Mouse (Mus musculus) ES-CJ7 (cell line): ENCODE data around the gene Pdzd2.

Source experiments
- DNase-seq: peaks from one replicate; pipeline ENCODE4 v3.0.0; 2011; ENCODE audit warnings: low read depth, low spot score

The Pdzd2 gene

DNA sequence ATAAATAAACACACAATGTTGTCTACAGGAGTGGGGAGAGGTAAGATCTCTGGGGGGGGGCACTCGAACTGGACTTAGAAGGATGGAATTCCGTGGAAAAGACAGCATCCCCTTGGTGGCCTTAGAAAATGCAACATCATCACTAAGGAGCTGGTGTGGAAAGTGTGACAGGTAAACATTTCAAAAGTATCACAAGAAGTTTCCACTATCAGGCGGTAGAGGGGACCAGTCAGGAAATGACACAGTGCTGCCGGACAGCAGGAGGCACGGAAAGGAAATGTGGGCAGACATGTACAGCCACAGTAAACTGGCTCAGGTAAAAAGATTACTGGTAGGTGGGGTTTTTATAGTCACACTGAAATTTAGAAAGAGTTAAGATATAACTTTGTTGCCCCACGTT is 160.5 kb downstream of the Pdzd2 start:
- no peak for DNase-seq

DNA sequence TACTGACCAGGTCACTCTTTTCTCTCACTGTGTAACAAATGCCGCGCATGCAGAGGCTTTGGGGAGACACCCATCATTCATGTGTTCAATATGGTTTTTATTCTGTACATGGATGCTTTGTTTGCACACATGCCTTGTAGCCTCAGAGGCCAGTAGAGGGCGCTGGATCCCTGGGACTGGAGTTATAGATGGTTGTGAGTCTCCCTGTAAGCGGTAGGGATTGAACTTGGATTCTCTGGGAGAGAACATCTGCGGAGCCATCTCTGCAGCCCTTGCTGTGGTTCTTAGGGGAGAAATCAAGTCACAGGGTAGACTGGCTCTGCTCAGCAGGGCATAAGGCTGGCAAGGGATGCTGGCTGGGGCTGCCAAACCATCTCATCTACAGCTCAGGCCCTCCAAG is 161.4 kb downstream of the Pdzd2 start:
- DNase-seq, result peak; percentile 78

DNA sequence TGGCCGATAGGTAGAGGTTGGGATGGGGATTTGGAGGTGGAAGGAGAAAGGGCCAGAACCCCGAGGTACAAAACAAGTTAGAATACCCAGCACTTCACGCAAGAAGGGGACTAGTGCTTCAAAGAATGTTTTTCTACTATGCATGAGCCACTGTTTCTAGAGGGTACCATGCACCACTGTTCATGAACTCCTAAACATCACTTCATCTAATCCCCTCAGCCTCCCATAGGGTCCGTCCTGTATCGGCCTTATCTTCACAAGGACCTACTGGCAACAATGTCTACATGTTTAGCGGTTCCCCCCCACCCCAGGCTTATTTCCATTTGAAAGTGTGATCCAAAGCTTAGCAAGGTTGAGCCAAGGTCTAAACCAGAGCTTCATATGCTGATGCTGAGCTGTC is 162.0 kb downstream of the Pdzd2 start:
- DNase-seq, result no peak

DNA sequence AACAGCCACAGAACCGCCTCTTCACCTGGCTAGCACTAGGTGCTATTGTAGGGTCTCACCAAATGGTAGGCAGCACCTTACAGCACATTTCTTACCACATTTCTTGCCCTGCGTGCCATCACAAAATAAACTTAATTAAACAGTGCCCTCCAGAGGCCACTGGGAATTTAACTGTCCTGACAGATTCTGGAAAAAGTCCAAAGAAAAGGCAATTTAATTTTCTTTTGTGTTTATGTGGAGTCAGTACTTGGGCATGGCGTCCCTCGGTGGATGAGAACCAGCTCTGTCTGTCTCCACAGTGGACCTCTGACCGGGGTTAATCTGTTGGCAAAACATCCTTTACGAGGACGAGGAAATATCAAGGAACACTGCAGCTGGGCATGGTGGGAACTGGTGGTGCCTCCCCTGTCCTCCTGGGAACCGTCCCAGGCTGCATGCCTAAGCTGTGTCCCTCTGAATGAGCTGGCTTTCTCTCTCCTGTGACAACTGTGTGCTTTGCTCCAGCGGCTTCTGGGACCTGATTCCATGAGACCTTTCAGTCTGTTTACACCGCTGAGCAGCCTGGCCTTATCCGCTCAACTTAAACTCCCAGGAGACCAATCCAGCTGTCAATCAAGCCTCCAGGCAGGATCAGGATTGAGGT is 162.5 kb downstream of the Pdzd2 start:
- DNase-seq, result peak; percentile 46

DNA sequence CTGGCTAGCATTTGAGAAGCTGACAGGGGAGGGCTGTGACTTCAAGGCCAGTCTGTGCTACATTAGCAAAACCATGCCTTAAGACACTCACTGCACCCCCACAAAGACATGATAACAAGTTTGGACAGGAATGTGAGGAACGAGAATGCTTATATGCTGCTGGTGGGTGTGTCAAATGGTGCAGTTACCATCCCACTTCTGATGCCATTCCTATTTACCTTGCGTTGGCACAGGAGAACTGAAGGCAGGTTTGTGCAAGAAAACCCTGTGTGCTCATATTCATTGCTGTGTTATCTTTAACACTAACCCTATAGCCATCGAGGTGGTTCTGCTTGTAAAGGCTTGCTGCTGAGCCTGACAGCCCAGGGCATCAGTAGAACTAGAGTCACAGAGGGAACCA is 166.1 kb downstream of the Pdzd2 start:
- no peak for DNase-seq

DNA sequence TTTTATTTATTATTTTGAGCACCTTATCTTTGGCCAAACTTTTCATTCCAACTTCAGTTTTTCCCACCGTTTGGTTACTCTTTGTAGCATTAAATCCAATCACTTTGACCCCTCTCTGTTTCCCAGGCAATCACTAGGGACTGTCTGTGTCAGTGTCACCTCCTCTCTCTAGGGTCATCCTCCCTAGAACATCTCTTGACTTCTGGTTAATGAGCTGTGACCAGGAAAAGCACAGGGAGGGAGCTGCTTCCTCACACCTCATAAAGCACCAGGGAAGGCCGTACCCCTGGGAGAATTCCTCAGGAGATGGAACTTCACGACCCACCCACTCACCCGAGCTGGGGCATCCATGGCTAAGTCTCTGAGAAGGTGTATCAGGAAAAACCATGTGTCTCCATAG is 168.6 kb downstream of the Pdzd2 start:
- no peak for DNase-seq

DNA sequence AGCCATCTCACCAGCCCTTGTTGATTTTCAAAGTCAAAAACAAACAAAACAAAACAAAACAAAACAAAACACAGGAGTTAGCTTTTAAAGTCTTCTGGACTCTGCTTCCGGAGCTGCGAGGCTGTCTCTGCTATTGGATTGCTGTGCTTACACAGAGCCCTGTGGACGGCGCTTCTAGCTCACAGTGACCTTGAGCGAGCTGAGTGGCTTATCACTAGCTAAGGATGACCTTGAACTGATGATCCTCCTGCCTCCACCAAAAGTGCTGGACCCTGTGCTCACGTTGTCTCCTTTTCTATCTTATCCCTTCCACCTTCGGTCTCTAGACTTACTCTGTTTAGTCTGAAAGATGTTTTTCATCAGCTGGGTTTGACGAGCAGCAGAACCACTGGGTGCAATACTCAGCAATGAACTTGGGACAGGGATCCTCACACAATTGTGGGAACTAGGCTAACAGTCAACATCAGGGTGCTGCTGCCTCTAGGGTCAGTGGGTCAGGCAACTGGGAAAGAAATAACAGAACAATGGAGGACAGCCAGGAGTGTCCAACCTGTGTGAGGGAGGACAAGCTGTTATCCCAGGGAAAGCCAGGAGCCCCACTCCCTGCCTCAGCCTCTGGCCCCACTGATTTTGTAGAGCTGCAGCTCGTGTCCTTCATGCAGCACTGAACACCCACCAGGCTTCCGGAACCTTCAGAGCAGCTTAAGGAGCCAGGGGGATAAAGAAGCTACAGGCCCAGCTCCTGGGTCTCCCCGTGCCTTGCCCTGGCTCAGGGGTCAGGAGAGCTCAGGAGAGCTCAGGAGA is 172.9 kb downstream of the Pdzd2 start:
- no peak for DNase-seq

DNA sequence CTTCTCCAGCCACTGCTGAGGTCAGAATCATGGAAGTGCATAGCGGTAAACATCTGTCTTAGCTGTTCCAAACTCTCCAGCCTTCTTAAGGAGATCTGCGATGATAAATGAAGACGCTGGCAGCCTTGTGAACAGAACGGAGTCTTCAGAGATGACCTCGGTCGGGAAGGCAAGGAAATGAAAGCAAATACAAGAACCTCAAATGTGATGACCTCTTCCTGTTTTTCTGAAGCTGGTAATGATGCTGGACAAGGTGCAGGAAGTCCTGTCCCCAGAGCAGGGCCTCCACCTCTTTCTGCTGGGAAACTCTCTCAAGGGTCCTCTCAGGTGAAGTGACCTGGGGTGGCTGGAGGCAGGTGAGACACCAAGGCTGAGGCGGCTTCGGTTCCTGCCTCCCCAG is 174.4 kb downstream of the Pdzd2 start:
- no peak for DNase-seq

DNA sequence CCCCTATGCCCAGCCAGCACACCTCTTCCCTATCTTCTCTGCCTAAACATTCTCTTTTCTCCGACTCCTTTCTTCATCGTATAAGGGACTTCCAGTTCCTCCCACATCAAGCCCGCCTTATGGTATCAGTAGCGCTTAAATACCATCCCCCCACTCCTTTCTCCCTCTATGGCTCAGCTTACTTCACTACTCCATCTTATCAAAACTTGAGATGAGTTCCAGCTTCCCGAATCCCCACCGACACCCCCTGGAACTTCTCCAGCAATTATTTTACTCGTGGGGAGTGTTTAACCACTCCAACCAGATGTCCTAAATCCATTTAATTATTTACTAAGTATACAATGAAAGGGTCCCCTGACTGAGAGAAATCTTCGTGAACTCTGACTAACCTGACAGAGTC is 179.2 kb downstream of the Pdzd2 start:
- DNase-seq, result no peak

DNA sequence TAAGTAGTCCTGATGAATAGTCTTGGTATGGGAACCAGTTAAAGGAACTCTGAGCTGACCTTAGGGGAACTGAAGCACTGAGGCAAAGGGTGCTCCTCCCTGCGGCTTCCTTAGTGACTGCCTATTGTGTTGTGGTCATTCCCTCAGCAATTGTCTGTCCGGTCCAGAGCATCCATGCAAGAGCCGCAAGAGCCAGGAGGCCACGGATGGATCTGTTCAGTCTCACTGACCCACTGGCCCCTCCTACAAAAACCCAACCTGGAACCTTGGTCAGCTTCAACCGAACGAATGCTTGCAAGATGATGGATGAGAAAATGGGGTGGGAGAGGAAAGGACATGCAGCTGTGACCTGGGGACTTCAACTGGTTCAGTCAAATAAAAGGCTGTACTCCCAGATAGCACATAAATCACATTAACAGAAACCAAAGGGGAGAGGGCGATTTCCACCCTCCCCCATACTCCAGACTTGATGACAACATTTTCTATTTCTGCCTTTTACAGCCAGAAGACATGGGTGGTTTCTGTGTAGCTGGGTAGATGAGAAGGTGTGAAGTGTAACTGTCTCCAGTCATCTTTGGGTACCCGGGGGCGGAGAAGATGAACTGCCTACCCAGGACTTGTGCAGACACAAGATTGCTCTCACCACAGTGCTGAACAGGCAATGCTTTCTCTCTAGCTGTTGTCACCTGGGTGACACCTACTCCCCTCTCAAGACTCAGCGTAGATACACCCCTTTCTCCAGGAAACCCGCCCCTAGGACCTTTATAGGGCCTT is 181.9 kb downstream of the Pdzd2 start:
- no peak for DNase-seq

DNA sequence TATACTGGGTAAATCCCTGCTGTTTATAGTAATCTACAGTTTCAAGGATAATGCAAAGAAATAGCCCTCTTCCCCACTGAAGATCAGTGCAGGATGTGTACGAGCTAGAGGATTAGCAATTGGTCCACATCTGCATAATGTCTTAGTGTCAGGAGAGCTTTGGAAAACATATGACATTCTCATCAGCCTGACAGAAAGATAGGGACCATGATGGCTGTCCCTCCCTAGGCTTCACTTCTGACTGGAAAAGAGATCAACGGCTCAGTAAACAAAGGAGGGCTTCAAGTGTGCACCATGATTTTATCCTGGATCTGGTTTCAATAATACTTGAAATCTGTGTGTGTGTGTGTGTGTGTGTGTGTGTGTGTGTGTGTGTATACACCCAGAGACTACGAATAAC is 186.5 kb downstream of the Pdzd2 start:
- no peak for DNase-seq

DNA sequence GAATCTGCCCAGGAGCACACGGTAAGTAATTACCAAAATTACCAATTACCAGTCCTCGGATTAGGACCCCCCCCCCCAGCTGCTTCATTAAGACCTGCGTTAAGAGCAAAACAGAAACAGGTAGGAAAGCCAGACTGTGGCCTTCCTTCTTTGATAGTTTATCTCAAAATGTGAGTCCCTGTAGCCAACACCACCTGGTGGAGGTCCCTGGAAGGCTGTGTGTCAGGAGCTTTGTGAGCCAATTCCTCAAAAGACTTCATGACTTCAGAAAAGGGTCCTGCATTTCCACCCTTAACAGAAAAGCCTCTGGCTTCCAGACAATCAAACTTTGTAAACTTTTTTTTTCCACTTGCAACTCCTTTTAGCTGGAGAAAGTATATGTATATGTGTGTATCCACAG is 188.8 kb downstream of the Pdzd2 start:
- peak; percentile 41 for DNase-seq

DNA sequence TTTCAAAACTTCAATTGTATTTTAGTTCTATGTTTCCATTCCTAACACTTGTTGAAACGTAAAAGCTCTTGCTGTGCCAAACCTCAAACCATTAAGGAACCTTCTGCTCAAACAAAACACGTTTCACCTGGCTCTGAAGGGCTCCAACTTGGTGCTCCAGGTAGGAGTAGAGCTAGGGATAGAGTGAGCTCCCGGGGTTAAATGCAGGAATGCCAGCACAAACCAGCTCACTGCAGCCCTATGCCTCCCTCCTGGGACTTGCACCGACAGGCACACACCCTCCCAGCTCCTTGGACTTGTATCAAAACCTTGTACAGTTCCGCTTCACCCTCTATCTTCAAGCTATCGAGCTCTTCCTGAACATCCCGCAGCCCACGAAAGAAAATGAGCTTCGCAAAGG is 189.3 kb downstream of the Pdzd2 start:
- peak; percentile 40 for DNase-seq

DNA sequence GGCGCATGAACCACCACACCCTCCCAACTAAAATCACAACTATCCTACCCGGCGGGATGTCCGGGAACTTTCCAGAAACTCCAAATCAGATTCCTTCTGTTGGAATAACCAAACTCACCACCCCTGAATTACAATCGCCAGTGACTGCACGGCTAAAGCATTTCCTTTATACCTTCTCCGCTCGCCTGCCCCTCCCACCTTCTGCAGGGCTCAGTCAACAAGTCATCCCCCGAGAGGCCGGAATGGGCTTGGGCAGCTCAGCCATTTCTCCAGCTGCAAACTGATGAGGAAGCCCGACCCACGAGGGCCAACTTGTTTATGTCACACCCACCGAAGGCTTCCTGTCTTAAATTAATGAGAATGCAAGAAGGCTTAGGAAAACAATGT is 189.8 kb downstream of the Pdzd2 start:
- peak; percentile 67 for DNase-seq

DNA sequence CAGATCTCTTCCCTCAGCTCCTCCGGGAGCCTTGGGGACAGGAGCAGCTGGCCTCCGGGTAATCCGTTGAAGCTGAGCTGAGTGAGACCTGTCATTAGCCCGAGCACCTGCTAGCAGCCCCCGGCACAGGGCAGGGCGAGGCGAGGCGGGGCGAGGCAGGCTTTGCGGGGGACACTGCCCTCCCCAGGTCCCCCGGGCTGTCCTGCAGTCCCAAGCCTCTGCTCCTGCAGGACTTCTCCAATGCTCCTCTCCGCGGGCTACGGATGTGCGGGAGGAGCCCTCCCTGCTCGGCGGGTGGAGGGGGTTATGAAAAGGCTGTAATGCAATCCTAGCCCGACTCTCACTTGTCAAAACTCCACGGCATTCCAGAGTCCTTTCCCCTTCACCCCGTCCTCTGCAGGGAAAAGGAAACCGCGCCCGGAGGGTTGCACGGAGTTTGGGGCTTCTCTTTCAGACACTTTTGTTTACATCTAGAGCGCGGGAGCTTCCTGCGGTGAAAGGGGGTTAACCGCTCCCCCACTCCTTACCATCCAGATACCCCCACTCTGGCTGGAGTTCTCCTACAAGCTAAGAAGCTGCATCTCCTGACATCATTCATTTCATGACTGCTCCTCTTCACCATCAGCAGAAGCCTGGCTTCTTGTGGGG is 190.3 kb downstream of the Pdzd2 start:
- peak; percentile 43 for DNase-seq

DNA sequence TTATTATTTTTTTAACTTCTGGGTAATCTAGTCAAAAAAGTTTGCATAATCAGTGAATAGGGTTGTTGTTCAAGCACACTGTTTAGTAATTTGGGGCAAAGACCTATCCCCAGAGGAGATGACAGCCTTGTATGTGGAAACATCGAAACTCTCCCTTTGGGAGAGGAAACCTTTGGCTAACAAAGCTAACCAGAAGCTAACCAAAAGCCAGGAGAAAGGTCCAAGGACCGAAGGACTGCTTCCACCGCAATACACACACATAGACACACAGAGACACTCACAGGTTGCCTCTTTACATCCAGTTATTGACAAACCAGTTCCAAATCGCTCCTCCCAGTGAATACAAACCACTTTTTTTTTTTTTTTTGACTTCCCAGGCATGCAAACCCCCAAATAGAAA is 191.0 kb downstream of the Pdzd2 start:
- DNase-seq, result no peak

DNA sequence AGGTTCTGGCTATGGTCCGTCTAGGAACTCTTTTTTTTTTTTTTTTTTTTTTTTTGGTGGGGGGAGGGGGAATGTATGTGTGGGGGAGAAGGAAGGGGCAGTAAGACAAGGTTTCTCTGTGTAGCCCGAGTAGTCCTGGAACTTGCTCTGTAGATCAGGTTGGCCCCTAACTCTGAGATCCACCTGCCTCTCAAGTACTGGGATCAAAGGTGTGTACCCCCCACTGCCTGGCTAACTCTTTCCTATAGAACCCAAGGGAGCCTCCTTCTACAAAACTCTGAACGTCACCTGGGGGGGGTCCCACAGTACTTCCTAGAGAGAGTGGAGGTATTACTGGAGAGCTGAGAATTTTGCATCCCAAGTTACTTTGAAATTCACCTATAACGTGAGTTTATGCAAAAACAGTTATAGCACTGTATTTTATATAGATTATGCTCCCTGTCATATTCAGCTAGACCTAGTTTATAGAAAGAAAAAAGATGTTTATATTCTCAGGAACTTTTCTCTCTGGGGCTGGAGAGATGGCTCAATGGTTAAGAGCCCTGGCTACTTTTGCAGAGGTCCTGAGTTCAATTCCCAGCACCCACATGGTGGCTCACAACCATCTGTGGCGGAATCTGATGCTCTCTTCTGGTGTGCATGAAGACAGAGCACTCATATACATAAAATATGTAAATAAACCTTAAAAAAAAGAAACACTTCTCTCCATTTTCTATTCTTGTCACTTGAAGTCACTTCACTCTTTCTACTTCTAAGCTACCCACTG is 191.9 kb downstream of the Pdzd2 start:
- DNase-seq, result no peak

DNA sequence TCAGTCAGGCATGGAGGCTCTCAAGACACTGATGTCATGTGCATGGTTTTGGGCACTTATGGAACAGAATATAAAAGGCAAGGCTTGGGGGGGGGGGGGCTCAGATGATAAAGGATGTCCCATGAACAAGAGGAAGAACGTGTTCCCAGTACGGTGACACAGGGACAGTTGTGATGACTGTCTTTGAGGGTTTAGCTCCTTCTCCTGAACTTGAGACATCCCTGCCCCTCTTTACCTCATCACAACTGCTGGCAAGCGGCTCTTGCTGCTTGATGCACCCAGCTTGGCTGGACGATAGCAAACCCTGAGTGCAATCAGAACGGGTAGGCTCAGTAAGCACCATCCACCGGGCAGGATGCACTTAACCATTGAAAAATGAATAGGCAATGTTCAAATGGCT is 192.9 kb downstream of the Pdzd2 start:
- no peak for DNase-seq

DNA sequence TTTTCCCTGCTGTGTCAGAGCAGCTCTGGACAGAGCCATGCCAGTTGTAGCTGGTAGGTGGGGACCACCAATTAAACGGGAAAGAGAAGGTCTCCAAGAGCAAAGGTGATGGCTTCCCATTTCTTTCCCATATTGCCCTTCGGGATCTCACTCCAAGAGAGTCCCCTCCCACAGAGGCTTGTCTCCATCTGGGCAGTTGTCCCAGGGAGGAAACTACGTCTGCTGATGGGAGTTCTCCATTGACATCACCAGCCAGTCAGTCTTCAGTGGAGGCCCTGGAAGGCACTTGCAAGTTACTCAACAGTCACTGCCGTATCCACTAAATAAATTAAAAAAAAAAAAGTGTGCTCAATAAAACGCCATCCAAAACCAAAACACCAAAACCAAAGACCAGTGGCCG is 194.1 kb downstream of the Pdzd2 start:
- DNase-seq, result no peak

DNA sequence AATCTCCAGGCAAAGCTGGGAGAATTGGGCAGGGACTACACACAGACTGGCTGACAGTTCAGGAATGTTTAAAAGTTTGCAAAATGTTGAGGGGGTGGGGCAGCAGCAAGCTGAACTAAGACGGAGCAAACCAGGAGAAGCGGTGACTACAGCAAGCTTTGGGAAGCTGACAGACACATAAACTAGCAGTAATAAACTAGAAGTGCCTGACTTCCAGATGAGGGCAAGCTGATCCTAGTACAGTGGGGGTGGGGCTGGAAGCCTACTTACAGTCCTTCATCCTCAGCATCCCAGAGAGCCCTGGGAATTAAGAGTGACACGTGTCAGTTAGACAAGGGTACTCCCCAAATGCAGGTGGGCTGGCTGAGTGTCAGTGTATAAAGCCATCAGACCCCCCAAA is 194.5 kb downstream of the Pdzd2 start:
- DNase-seq, result no peak

DNA sequence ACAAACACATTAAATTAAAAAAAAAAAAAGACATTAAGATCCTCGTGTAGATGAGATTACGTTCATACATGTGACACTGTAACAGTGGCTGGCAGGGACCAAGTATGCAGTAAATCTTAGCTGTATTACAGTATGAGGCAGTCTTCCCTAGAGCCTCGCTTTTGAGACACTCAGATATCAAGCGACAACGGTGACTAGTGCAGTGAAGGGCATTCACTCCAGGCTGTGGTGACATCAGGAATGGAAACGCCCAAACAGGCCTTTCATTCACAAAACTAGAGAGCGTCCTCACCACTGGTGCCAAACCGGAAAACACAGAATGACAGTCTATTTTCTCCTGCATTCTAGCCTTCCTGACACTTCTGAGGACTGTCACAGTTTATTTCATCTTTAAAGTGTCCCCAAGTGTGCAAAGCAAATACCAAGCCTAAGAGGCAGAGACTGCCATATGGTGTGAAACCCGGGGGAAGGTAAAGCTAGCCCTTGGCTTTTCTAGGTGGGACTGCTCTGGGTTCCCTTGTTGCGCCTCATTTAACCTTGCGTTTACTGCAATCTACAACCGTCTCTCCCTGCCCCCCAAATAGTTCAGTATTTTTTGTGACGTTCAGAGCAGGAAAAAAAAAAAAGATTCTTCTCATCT is 195.9 kb downstream of the Pdzd2 start:
- peak; percentile 52 for DNase-seq
